Mouse (Mus musculus) liver, embryonic 14.5 days (tissue): ENCODE data around the gene Asl. TPM values are rescaled to one million over a fixed set of nuclear protein-coding genes. Genes with fewer than 3 reads are reported as not detected.

Experiments used
- ATAC-seq: fragments of 200-750 bp; cut with Nextera tagmentation; 2 replicates; pipeline ENCODE4 v1.8.0; 2017; ENCODE audit warnings: moderate number of reproducible peaks, mild to moderate bottlenecking, moderate library complexity; ENCODE audit not compliant: insufficient read depth
- DNase-seq, 3 experiments: peaks; one replicate each; pipeline ENCODE4 v3.0.0-alpha.2; 2012 to 2013; ENCODE audit warnings: low read depth in 3 of 3, low spot score in 3 of 3
- H3K27ac ChIP-seq: fragments of 300-500 bp; sonication (generic); 2 replicates; pipeline ENCODE4 v1.5.1; 2014; ENCODE audit warnings: moderate library complexity, mild to moderate bottlenecking, control low read depth, inconsistent platforms
- H3K27me3 ChIP-seq: fragments of 300-500 bp; sonication (generic); 2 replicates; pipeline ENCODE4 v1.6.1; 2014; ENCODE audit warnings: mild to moderate bottlenecking, low read length, moderate library complexity; ENCODE audit not compliant: control insufficient read depth, insufficient read depth
- H3K36me3 ChIP-seq: fragments of 300-500 bp; sonication (generic); replicated peaks from 2 replicates; pipeline ENCODE4 v1.6.1; 2014; ENCODE audit warnings: low read depth; ENCODE audit not compliant: control insufficient read depth, insufficient read depth
- H3K4me1 ChIP-seq, 2 experiments: fragments of 200-500 bp in 1 of 2; fragments of 300-500 bp in 1 of 2; sonication (generic) in 1 of 2; replicated peaks; 2 replicates each; pipeline ENCODE4 v1.6.1; 2012 to 2014; ENCODE audit warnings: antibody characterized with exemption in 1 of 2, inconsistent platforms in 1 of 2, low read length in 1 of 2; ENCODE audit not compliant: control insufficient read depth in 2 of 2, insufficient read depth in 2 of 2
- H3K4me2 ChIP-seq: fragments of 300-500 bp; sonication (generic); 2 replicates; pipeline ENCODE4 v1.6.1; 2014; ENCODE audit warnings: low read depth, mild to moderate bottlenecking, control low read depth, moderate library complexity
- H3K4me3 ChIP-seq, 2 experiments: fragments of 200-500 bp in 1 of 2; fragments of 300-500 bp in 1 of 2; sonication (generic) in 1 of 2; 2 replicates each; pipeline ENCODE4 v1.5.1; 2012 to 2014; ENCODE audit warnings: low read depth in 2 of 2, low read length in 2 of 2, mild to moderate bottlenecking in 2 of 2, control low read depth in 1 of 2, inconsistent platforms in 1 of 2, moderate library complexity in 1 of 2; ENCODE audit not compliant: insufficient read depth in 1 of 2
- H3K9ac ChIP-seq: fragments of 300-500 bp; sonication (generic); replicated peaks from 2 replicates; pipeline ENCODE4 v1.6.1; 2014; ENCODE audit warnings: mild to moderate bottlenecking, control low read depth, moderate library complexity
- H3K9me3 ChIP-seq: fragments of 300-500 bp; sonication (generic); 2 replicates; pipeline ENCODE4 v1.6.1; 2016; ENCODE audit warnings: low read length, mixed read lengths; ENCODE audit not compliant: control insufficient read depth
- CTCF ChIP-seq: IDR thresholded peaks from 2 replicates; pipeline ENCODE4 v1.5.1; 2016; ENCODE audit warnings: antibody characterized with exemption, low read depth, control low read depth
- EP300 ChIP-seq: IDR thresholded peaks from 2 replicates; pipeline ENCODE4 v1.6.1; 2016; ENCODE audit warnings: antibody characterized with exemption, low read depth
- WGBS: fragments of 180-500 bp; shearing (Covaris S2); extraction: QIAGEN DNeasy Blood & Tissue Kit; methylation state at CpG from one replicate; pipeline ENCODE4 v1.1.7; 2014; ENCODE audit not compliant: insufficient replicate concordance; 5-methylcytosine and 5-hydroxymethylcytosine counted together
- polyA plus RNA-seq, 2 experiments: library from polyadenylated mRNA; depleted of rRNA in 1 of 2; stranded (reverse) in 1 of 2; unstranded in 1 of 2; fragments of >200 nt; fragmentation: Nextera tagmentation in 1 of 2; extraction: Ambion mirVana in 1 of 2; gene quantifications; 2 replicates each; pipeline versions ENCODE4 v1.2.1 to v1.2.3; 2012 to 2014

Gene Asl
- polyA plus RNA-seq, 2 experiments, result 30.4 to 39.8 TPM

DNA sequence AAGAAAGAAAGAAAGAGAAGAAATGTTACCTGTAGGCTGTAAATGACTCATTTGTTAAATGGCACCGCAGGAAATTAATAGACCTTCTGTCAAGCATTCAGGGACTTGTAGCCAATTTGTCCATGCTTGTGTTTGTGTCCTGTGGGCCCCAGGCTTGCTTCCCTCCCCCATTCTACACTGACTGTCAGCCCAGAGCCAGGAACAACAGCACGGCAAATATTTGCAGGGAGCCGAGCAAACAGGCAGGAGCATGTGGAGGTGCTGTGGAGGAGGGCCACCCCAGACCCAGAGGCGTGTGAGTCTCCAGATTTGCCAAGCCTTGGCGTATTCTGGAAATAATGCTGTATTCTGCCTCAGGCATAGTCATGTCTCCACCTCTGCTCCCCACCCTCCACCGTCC is 45.4 kb upstream of the Asl start:
- H3K4me1 ChIP-seq, result peaks cover 0 to 7% of the 10 kb centered on the region in 2 experiments; a peak in 2 of 4 replicates
- TF ChIP-seq EP300, result no peak
- TF ChIP-seq CTCF, result no peak
- H3K4me3 ChIP-seq, result no peak overlapping the region
- H3K36me3 ChIP-seq, result no peaks in the 10 kb centered on the region
- no peak overlapping the region for H3K9ac ChIP-seq
- 67% methylated on average over 6 of the region's 6 CpGs for WGBS
- H3K9me3 ChIP-seq, result no peaks in the 10 kb centered on the region
- no peaks in the 10 kb centered on the region for H3K27me3 ChIP-seq
- no peak for ATAC-seq
- H3K27ac ChIP-seq, result no peak overlapping the region
- no peak for DNase-seq
- H3K4me2 ChIP-seq, result peak overlapping the region; percentile 32

- Histone ChIP-seq H3K9ac (no peak within 1 kb of the TSS), H3K4me1 (peaks cover 2 to 5% of the 10 kb centered on the region in 2 experiments), H3K9me3 (no peaks in the 10 kb centered on the region), H3K27ac (no peak within 1 kb of the TSS), H3K4me2 (no peak within 1 kb of the TSS), H3K36me3 (no peaks in the 10 kb centered on the region), H3K27me3 (no peaks in the 10 kb centered on the region), H3K4me3 (no peak within 1 kb of the TSS)
- ATAC-seq, result no peak
- no peak for DNase-seq
- 79% methylated on average over 6 of the region's 6 CpGs for WGBS
- no peak for TF ChIP-seq CTCF
Observed at GRCm38 (mm10) chr5:130073026-130073425, 44.0 kb upstream of the Asl start, which contains the start of gene Tpst1. Tpst1 (plus strand) TSS chr5:130073326.

GRCm38 (mm10) chr5:130067841-130068264 is 38.8 kb upstream of the Asl start:
- peak overlapping the region; percentile 24 for H3K4me2 ChIP-seq
- no peak overlapping the region; the same call in 1 of the 2 replicates for H3K9ac ChIP-seq
- WGBS, result 13% methylated on average over 3 of the region's 3 CpGs
- ATAC-seq (peak; percentile 85), DNase-seq (peak in 2 of 3 experiments; percentile 37 to 38)
- H3K9me3 ChIP-seq, result no peaks in the 10 kb centered on the region
- no peak overlapping the region for H3K27ac ChIP-seq
- no peak for TF ChIP-seq CTCF
- TF ChIP-seq EP300, result peak; percentile 59
- H3K27me3 ChIP-seq, result no peaks in the 10 kb centered on the region
- no peaks in the 10 kb centered on the region for H3K36me3 ChIP-seq
- H3K4me1 ChIP-seq, result peaks cover 3 to 12% of the 10 kb centered on the region in 2 experiments
- H3K4me3 ChIP-seq, result no peak overlapping the region

DNA sequence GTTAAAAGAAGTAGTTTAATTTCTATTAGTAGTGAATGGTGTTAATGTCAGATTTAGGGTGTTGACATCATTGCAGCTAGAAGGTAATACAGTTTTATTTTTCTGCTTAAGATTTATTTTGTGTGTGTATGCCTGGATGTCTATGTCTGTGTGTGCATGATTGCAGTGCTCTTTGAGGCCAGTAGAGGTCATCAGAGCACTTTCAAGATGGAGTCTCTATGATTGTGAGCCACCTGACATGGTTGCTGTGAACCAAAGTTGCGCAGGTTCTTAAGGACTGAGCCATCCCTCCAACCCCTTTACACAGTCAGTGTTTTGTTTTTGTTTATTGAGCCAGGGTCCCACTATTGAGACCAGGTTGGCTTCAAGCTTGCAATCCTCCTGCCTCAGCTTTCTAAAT is 36.5 kb upstream of the Asl start:
- Histone ChIP-seq H3K4me2 (no peak overlapping the region), H3K4me3 (no peak overlapping the region), H3K9ac (no peak overlapping the region), H3K36me3 (no peaks in the 10 kb centered on the region; the same call in 1 of the 2 replicates), H3K9me3 (no peaks in the 10 kb centered on the region), H3K4me1 (peaks cover 3 to 12% of the 10 kb centered on the region in 2 experiments), H3K27ac (no peak overlapping the region), H3K27me3 (no peaks in the 10 kb centered on the region)
- no peak for ATAC-seq
- no peak for DNase-seq
- TF ChIP-seq CTCF (peak; percentile 77), EP300 (no peak)
- 87% methylated on average over 1 of the region's 1 CpGs for WGBS

GRCm38 (mm10) chr5:130063760-130064159 is 34.7 kb upstream of the Asl start:
- Histone ChIP-seq H3K36me3 (peaks cover 3% of the 10 kb centered on the region; the same call in 1 of the 2 replicates), H3K9me3 (no peaks in the 10 kb centered on the region), H3K27me3 (no peaks in the 10 kb centered on the region), H3K4me2 (no peak overlapping the region), H3K9ac (no peak overlapping the region), H3K4me3 (no peak overlapping the region), H3K4me1 (peaks cover 3 to 12% of the 10 kb centered on the region in 2 experiments), H3K27ac (no peak overlapping the region)
- ATAC-seq (no peak), DNase-seq (no peak)
- 75% methylated on average over 2 of the region's 2 CpGs for WGBS
- no peak for TF ChIP-seq EP300
- no peak for TF ChIP-seq CTCF
